Mouse (Mus musculus): ENCODE results near the gene Rbm5.

Gene Rbm5

DNA sequence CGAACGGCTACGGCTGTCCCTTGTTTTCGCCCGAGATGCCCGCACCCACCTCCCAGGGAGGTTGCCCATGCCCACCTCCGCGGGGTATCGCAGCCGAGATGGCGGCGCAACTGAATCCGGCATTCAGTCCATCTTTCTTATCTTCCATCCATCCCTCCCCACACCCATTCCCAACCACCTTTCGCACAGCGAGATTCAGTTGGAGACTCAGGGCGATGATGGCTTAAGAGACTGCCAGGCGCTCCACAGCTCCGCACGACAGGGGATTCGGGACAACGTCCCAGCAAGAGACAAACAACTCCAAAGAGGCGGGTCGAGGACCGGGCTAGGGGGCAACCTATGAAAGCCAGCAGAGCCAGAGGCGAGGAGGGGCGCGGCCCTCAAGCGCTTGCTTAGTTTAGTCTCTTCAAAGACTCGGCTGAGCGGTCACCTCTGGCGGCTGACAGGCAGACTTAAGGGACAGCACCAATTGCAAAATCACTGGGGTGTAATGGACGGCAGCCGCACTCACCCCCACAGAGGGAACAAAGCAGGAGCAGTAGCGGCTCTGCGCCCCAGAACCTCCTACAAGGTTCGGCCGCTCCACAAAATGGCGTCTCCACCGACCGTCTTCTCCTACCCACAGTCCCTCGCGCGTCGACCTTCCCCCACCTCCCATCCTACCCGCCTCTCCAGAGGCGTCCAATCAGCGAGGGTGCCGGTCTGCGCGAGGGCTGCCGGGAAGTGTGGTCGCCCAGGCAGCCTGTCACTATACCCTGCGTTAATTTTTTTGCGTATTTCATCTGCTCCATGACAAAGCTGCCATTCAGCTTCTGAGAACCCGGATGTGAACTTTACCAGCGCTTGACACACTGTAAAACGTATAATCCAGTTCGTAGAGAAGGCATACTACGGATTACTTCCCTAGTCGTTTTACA, at the start of gene Rbm5:
TSS of gene Rbm5 (minus strand) at position 623 of the 917 bp plus-strand sequence.
- peak; percentile 93 for DNase-seq (ENCODE audit: extremely low read depth, insufficient read length, low spot score)

DNA sequence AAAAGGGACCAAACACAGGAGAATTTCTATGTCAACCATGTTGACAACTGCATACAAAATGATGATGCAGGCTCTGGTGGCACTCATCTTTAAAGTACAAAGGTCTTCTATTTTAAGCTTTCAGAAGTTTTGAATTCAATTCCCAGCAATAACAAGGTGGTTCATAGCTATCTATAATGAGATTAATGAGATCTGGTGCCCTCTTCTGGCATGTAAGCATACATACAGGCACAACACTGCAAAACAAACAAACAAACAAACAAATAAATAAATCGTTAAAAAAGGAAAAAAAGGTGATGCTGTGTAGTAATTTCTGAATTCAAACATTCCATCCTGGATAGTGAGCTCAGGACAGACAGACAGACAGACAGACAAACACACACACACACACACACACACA, 41.3 kb upstream of the Rbm5 start:
- no peak for DNase-seq (ENCODE audit: extremely low read depth, insufficient read length, low spot score)

GRCm38 (mm10) chr9:107810985-107811384, 40.2 kb upstream of the Rbm5 start:
- no peak for DNase-seq (ENCODE audit: extremely low read depth, insufficient read length, low spot score)

- no peak for DNase-seq (ENCODE audit: extremely low read depth, insufficient read length, low spot score)
These were observed 20.9 kb upstream of the Rbm5 start for GRCm38 (mm10) chr9:107791714-107792113.

DNA sequence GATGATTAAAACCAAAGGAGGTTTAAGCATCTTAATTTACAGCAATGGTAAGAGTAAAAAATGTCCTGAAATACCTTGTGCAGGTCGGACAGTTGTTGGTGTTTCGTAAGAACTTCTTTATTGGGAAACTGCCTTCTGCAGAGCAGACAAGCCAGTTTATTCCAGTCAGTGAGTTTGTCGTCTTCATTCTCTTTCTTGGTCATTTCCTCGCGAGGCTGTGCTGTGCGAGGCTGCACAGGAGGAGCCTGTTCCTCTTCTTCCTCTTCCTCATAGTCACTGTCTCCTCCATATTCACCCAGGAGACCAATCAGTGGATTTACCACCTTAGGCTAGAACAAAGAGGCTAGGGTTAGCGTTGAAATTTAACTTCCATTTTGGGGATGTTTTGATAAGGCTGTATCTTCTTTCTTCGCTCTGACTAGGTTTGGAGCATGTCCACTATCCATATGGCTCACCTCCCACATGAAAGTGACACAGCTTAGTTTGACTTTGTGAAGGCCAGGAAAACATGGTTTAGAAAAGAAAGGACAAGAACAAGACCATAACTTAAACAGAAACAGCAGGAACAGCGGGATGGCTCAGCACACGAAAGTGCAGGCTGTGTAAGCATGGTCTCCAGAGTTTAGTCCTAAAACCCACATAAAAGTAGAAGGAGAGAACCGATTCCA, 11.9 kb upstream of the Rbm5 start:
- no peak for DNase-seq (ENCODE audit: extremely low read depth, insufficient read length, low spot score)

- no peak for DNase-seq (ENCODE audit: extremely low read depth, insufficient read length, low spot score)
These were observed 6.0 kb upstream of the Rbm5 start for GRCm38 (mm10) chr9:107776809-107777208.

DNA sequence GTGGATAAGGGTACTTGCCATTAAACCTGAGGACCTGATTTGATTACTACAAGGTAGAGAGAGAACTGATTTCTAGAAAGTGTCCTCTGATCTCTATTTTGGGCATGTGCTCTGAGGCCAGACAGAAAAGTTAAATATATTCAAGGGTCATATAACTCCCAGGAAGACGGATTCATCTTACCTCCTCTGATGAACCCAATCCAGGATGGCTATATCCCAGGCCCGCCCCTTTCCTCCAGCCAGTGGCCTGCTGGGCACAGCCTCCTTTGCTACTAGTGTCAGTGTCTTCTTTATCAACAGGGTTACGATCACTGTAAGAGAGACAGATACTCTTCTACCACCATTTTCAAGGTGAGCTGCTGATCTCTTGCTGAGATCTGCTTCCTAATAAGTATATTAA, 3.6 kb upstream of the Rbm5 start:
- no peak for DNase-seq (ENCODE audit: extremely low read depth, insufficient read length, low spot score)

GRCm38 (mm10) chr9:107771782-107772181, 986 bp upstream of the Rbm5 start:
- DNase-seq (ENCODE audit: extremely low read depth, insufficient read length, low spot score): no peak

DNA sequence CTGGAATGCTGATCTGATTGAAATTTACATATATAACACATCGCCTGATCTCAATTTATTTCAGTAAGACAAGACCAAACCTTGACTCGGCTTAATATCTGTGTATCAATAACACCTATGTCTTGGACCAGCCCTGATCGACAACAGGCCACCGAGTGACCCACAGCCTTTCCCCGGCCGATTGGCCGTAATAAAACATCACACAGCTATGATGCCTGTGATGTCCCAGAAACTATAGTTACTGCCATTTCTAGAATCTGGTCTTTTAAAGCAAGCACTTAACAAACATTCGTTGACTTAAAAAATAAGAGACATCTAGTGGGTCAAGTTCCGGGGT, 791 bp downstream of the Rbm5 start:
- DNase-seq (ENCODE audit: extremely low read depth, insufficient read length, low spot score): no peak

GRCm38 (mm10) chr9:107769445-107770000, 1.3 kb downstream of the Rbm5 start:
- DNase-seq (ENCODE audit: extremely low read depth, insufficient read length, low spot score): no peak

- DNase-seq (ENCODE audit: extremely low read depth, insufficient read length, low spot score): no peak
These were observed 1.9 kb downstream of the Rbm5 start for GRCm38 (mm10) chr9:107768851-107769250.

- no peak for DNase-seq (ENCODE audit: extremely low read depth, insufficient read length, low spot score)
These were observed 11.2 kb downstream of the Rbm5 start for GRCm38 (mm10) chr9:107759593-107759992.

GRCm38 (mm10) chr9:107750378-107750777, 20.4 kb downstream of the Rbm5 start:
- no peak for DNase-seq (ENCODE audit: extremely low read depth, insufficient read length, low spot score)

- no peak for DNase-seq (ENCODE audit: extremely low read depth, insufficient read length, low spot score)
These were observed 22.7 kb downstream of the Rbm5 start for GRCm38 (mm10) chr9:107748063-107748462.

DNA sequence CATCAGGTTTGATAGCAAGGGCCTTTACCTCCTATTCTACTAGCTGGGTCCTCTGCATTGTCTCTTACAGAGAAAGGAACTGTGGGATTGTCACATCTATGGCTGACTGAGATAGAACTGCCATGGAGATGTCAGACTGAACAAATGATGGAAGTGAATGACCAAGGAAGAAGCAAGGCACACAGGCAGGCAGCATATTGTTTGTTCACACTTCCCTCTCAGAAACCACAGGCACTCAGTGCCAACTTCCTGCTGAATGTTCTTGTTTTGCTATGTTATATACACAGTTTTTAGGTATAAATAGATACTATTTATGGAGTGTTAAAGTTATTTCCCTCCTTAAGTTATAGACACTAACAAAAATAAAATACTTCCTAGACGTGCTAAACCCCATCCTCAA, 23.5 kb downstream of the Rbm5 start:
- DNase-seq (ENCODE audit: extremely low read depth, insufficient read length, low spot score): no peak

GRCm38 (mm10) chr9:107746679-107747078, 24.1 kb downstream of the Rbm5 start:
- DNase-seq (ENCODE audit: extremely low read depth, insufficient read length, low spot score): no peak

- DNase-seq (ENCODE audit: extremely low read depth, insufficient read length, low spot score): no peak
These were observed 26.7 kb downstream of the Rbm5 start for GRCm38 (mm10) chr9:107744061-107744460.

GRCm38 (mm10) chr9:107738841-107739202, 32.0 kb downstream of the Rbm5 start:
- no peak for DNase-seq (ENCODE audit: extremely low read depth, insufficient read length, low spot score)

DNA sequence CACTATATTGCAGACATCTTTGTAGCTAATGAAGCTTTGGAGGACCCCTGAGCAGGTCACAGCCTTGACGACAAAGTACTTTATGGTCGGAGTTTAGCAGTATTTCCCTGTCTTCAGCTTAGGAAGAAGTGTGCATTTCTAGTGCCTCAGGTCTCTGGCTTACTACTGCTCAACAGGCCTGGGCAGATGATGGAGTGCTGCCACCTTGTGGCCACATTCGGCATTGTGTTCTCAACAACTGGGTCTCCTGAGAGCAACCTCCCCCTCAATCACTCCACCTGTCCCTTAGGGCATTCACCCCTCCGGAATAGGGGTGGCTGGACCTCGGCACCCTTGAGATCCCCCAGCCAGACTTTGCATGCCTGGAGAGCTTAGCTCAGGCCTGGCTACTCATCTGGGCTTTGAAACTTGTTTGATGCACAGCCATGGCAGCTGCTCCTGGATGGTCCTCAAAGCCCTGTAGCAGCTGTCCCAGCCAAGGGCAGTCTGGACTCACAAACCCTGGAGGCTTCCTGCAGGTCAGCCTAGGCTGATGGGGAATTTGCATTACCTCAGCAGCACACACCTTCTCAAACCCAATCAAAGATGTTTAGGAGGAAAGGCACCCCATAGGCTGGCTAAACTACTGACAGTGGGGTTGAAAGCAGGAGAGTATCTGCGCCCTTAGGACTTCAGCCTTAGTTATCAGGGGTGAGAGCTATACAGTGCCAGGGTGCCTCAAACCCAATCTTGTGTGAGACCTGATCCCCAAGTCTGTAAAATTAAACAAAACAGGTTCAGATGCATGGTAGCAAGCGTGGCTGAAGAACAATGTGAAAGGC, 32.6 kb downstream of the Rbm5 start:
- peak; percentile 62 for DNase-seq (ENCODE audit: extremely low read depth, insufficient read length, low spot score)

DNA sequence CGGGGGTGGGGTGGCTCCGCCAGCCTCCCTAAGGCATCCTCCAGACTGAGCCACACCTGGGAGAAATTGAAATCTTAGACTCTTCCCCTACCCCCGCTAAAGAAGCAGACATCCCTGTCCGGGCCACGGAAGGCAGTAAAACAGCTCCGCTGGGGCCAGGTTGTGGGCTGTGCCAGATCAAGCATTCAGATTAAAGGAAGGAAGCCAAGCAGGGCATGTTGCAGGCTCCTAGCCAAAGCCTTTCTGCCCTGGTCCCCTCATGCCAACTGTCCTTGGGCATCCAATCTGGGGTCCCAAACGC, 34.7 kb downstream of the Rbm5 start:
- DNase-seq (ENCODE audit: extremely low read depth, insufficient read length, low spot score): no peak
